Mouse (Mus musculus): Measurements from ENCODE around the gene Mybph. TPM values are rescaled to one million over a fixed set of nuclear protein-coding genes. Genes with fewer than 3 reads are reported as not detected.

Mybph gene
- polyA plus RNA-seq, 1 experiment from 2014 or later: 0.64 TPM

- 87% methylated on average over 3 of the region's 3 CpGs for WGBS
- Histone ChIP-seq H3K27ac (ENCODE audit: low read length) (no peak overlapping the region), H3K36me3 (ENCODE audit: control insufficient read depth, insufficient read depth) (no peaks in the 10 kb centered on the region)
Measured at GRCm38 (mm10) chr1:134160404-134160803, 32.8 kb upstream of the Mybph start.

GRCm38 (mm10) chr1:134161399-134161798 is 31.8 kb upstream of the Mybph start:
- no peaks in the 10 kb centered on the region for H3K36me3 ChIP-seq (ENCODE audit: control insufficient read depth, insufficient read depth)
- WGBS: 77% methylated on average over 6 of the region's 6 CpGs
- H3K27ac ChIP-seq (ENCODE audit: low read length): no peak overlapping the region
- no peak for ATAC-seq (replicated peaks; ENCODE audit: extremely low read depth, insufficient read depth, low FRiP score)
- no peaks in the 10 kb centered on the region for H3K27me3 ChIP-seq (ENCODE audit: control insufficient read depth, insufficient read depth, low read length)
- H3K4me2 ChIP-seq (ENCODE audit: low read depth, low read length): no peak overlapping the region
- no peaks in the 10 kb centered on the region for H3K9me3 ChIP-seq (replicated peaks; ENCODE audit: control insufficient read depth, low read length)
- no peak overlapping the region for H3K9ac ChIP-seq (ENCODE audit: low read length)
- no peaks in the 10 kb centered on the region for H3K4me1 ChIP-seq (ENCODE audit: control insufficient read depth, insufficient read depth, low read length)
- H3K4me3 ChIP-seq (ENCODE audit: low read length): no peak overlapping the region

More at GRCm38 (mm10) chr1:134160404-134160803, 32.8 kb upstream of the Mybph start:
- no peak for ATAC-seq (replicated peaks; ENCODE audit: extremely low read depth, insufficient read depth, low FRiP score)
- no peaks in the 10 kb centered on the region for H3K9me3 ChIP-seq (replicated peaks; ENCODE audit: control insufficient read depth, low read length)
- no peak overlapping the region for H3K4me2 ChIP-seq (ENCODE audit: low read depth, low read length)
- no peaks in the 10 kb centered on the region for H3K27me3 ChIP-seq (ENCODE audit: control insufficient read depth, insufficient read depth, low read length)
- no peak overlapping the region for H3K9ac ChIP-seq (ENCODE audit: low read length)
- H3K4me3 ChIP-seq (ENCODE audit: low read length): no peak overlapping the region
- H3K4me1 ChIP-seq (ENCODE audit: control insufficient read depth, insufficient read depth, low read length): no peaks in the 10 kb centered on the region

GRCm38 (mm10) chr1:134162510-134163225 is 30.6 kb upstream of the Mybph start:
- ATAC-seq (replicated peaks; ENCODE audit: extremely low read depth, insufficient read depth, low FRiP score): no peak
- Histone ChIP-seq H3K27ac (ENCODE audit: low read length) (no peak overlapping the region), H3K36me3 (ENCODE audit: control insufficient read depth, insufficient read depth) (no peaks in the 10 kb centered on the region), H3K4me2 (ENCODE audit: low read depth, low read length) (no peak overlapping the region), H3K4me1 (ENCODE audit: control insufficient read depth, insufficient read depth, low read length) (peaks cover 1% of the 10 kb centered on the region; the same call in 1 of the 2 replicates), H3K9me3 (replicated peaks; ENCODE audit: control insufficient read depth, low read length) (no peaks in the 10 kb centered on the region), H3K9ac (ENCODE audit: low read length) (no peak overlapping the region), H3K27me3 (ENCODE audit: control insufficient read depth, insufficient read depth, low read length) (no peaks in the 10 kb centered on the region), H3K4me3 (ENCODE audit: low read length) (no peak overlapping the region)
- WGBS: 83% methylated on average over 6 of the region's 6 CpGs

GRCm38 (mm10) chr1:134163476-134163875 is 29.8 kb upstream of the Mybph start:
- H3K4me3 ChIP-seq (ENCODE audit: low read length): no peak overlapping the region
- no peaks in the 10 kb centered on the region for H3K36me3 ChIP-seq (ENCODE audit: control insufficient read depth, insufficient read depth)
- H3K27ac ChIP-seq (ENCODE audit: low read length): no peak overlapping the region
- peaks cover 7% of the 10 kb centered on the region; the same call in 1 of the 2 replicates for H3K4me1 ChIP-seq (ENCODE audit: control insufficient read depth, insufficient read depth, low read length)
- no peak overlapping the region for H3K9ac ChIP-seq (ENCODE audit: low read length)
- 91% methylated on average over 7 of the region's 7 CpGs for WGBS
- H3K9me3 ChIP-seq (replicated peaks; ENCODE audit: control insufficient read depth, low read length): no peaks in the 10 kb centered on the region
- no peaks in the 10 kb centered on the region for H3K27me3 ChIP-seq (ENCODE audit: control insufficient read depth, insufficient read depth, low read length)
- no peak for ATAC-seq (replicated peaks; ENCODE audit: extremely low read depth, insufficient read depth, low FRiP score)
- H3K4me2 ChIP-seq (ENCODE audit: low read depth, low read length): no peak overlapping the region

GRCm38 (mm10) chr1:134164454-134164853 is 28.8 kb upstream of the Mybph start:
- ATAC-seq (replicated peaks; ENCODE audit: extremely low read depth, insufficient read depth, low FRiP score): no peak
- Histone ChIP-seq H3K36me3 (ENCODE audit: control insufficient read depth, insufficient read depth) (no peaks in the 10 kb centered on the region), H3K9ac (ENCODE audit: low read length) (no peak overlapping the region), H3K27ac (ENCODE audit: low read length) (no peak overlapping the region), H3K4me1 (ENCODE audit: control insufficient read depth, insufficient read depth, low read length) (peaks cover 7% of the 10 kb centered on the region; the same call in 1 of the 2 replicates), H3K4me3 (ENCODE audit: low read length) (no peak overlapping the region), H3K27me3 (ENCODE audit: control insufficient read depth, insufficient read depth, low read length) (no peaks in the 10 kb centered on the region), H3K9me3 (replicated peaks; ENCODE audit: control insufficient read depth, low read length) (no peaks in the 10 kb centered on the region), H3K4me2 (ENCODE audit: low read depth, low read length) (no peak overlapping the region)
- 49% methylated on average over 4 of the region's 4 CpGs for WGBS

GRCm38 (mm10) chr1:134166547-134166946 is 26.7 kb upstream of the Mybph start:
- Histone ChIP-seq H3K36me3 (ENCODE audit: control insufficient read depth, insufficient read depth) (no peaks in the 10 kb centered on the region), H3K27me3 (ENCODE audit: control insufficient read depth, insufficient read depth, low read length) (no peaks in the 10 kb centered on the region), H3K4me3 (ENCODE audit: low read length) (no peak overlapping the region), H3K4me2 (ENCODE audit: low read depth, low read length) (no peak overlapping the region), H3K4me1 (ENCODE audit: control insufficient read depth, insufficient read depth, low read length) (peaks cover 7% of the 10 kb centered on the region; the same call in 1 of the 2 replicates), H3K9ac (ENCODE audit: low read length) (no peak overlapping the region), H3K27ac (ENCODE audit: low read length) (no peak overlapping the region), H3K9me3 (replicated peaks; ENCODE audit: control insufficient read depth, low read length) (no peaks in the 10 kb centered on the region)
- ATAC-seq (replicated peaks; ENCODE audit: extremely low read depth, insufficient read depth, low FRiP score): no peak
- 84% methylated on average over 3 of the region's 3 CpGs for WGBS

GRCm38 (mm10) chr1:134167416-134168305 is 25.6 kb upstream of the Mybph start:
- peaks cover 7% of the 10 kb centered on the region; the same call in 1 of the 2 replicates for H3K4me1 ChIP-seq (ENCODE audit: control insufficient read depth, insufficient read depth, low read length)
- 39% methylated on average over 14 of the region's 14 CpGs for WGBS
- no peaks in the 10 kb centered on the region for H3K36me3 ChIP-seq (ENCODE audit: control insufficient read depth, insufficient read depth)
- H3K9me3 ChIP-seq (replicated peaks; ENCODE audit: control insufficient read depth, low read length): no peaks in the 10 kb centered on the region
- H3K4me2 ChIP-seq (ENCODE audit: low read depth, low read length): peak overlapping the region; percentile 5; the same call in 1 of the 2 replicates
- no peak overlapping the region for H3K4me3 ChIP-seq (ENCODE audit: low read length)
- no peak overlapping the region for H3K27ac ChIP-seq (ENCODE audit: low read length)
- peak; percentile 75; the same call in 1 of the 2 replicates for ATAC-seq (replicated peaks; ENCODE audit: extremely low read depth, insufficient read depth, low FRiP score)
- no peak overlapping the region for H3K9ac ChIP-seq (ENCODE audit: low read length)
- no peaks in the 10 kb centered on the region for H3K27me3 ChIP-seq (ENCODE audit: control insufficient read depth, insufficient read depth, low read length)

GRCm38 (mm10) chr1:134168567-134168966 is 24.7 kb upstream of the Mybph start:
- Histone ChIP-seq H3K4me3 (ENCODE audit: low read length) (no peak overlapping the region), H3K9me3 (replicated peaks; ENCODE audit: control insufficient read depth, low read length) (no peaks in the 10 kb centered on the region), H3K27ac (ENCODE audit: low read length) (no peak overlapping the region), H3K36me3 (ENCODE audit: control insufficient read depth, insufficient read depth) (no peaks in the 10 kb centered on the region), H3K27me3 (ENCODE audit: control insufficient read depth, insufficient read depth, low read length) (no peaks in the 10 kb centered on the region), H3K9ac (ENCODE audit: low read length) (no peak overlapping the region), H3K4me1 (ENCODE audit: control insufficient read depth, insufficient read depth, low read length) (peaks cover 7% of the 10 kb centered on the region; the same call in 1 of the 2 replicates), H3K4me2 (ENCODE audit: low read depth, low read length) (no peak overlapping the region)
- WGBS: 54% methylated on average over 3 of the region's 3 CpGs
- no peak for ATAC-seq (replicated peaks; ENCODE audit: extremely low read depth, insufficient read depth, low FRiP score)

Data from heart, embryonic 16.5 days (tissue).